Mouse (Mus musculus) ES-CJ7 (cell line): Measurements from ENCODE around the gene Hc.

Source experiments
- DNase-seq: peaks from one replicate; pipeline ENCODE4 v3.0.0; 2011; ENCODE audit warnings: low read depth, low spot score

Gene Hc

GRCm38 (mm10) chr2:35058325-35058724 lies 2.9 kb downstream of the Hc start:
- DNase-seq: no peak

DNA sequence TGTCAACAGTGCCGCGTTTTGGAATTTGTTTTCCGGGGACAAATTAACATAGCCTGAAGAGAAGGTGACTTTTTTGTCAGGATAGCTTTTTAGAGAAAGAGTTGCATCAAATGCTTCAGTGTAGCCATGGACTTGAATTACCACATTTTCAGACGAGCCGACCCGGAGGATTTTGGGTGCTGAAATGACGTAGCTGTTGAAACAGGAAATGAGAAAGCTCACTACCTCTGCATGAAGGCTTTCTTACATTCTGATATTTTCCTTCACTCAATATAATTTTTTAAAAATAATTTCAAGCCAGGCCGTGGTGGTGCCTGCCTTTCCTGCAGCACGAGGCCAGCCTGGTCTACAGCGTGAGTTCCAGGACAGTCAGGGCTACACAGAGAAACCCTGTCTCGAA lies 4.0 kb downstream of the Hc start:
- no peak for DNase-seq

GRCm38 (mm10) chr2:35048851-35049250 lies 12.4 kb downstream of the Hc start:
- peak; percentile 53 for DNase-seq

DNA sequence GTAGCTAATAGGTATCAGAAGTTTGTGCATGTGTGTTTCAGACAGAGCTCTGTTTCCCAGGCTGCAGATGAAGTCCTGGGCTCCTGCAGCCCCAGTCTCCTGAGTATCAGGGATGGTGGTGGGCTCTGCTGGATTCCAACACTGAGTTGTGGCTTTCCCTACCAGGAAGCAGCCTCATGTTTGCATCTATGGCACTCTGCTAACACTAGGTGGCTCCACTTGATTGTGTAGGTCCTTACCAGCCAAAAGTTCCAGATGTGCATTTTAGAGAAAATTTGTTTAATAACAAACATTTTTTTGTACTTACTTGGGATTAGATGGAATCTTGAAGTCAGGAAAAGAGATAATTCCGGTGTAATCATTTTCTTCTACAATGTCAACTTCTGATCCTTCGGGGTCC lies 16.3 kb downstream of the Hc start:
- peak; percentile 60 for DNase-seq

- DNase-seq: no peak
Measured at GRCm38 (mm10) chr2:35038580-35039375, 22.5 kb downstream of the Hc start.

DNA sequence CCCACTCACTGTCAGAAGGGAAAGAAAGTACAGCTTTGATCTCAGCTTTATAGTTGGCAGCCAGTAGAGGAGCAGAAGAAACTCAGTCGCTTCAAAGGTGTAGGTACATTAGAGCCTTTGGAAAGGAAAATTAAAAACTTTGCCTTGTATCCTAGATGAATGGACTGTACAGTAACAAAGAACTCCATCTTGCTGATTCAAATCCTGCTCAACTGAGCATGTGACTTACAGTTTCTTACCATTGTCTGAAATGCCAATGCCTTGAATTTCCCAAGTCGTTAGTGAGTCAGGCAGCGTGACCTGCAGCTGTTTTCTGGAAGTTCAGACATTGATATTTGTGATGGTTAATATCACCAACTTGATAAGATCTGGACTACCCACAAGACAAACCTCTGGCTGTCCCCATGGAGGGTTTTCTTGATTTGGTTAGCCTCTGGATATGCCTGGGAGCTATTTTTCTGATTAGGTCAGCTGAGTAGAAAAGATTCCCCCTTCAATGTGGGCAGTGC lies 36.5 kb downstream of the Hc start:
- no peak for DNase-seq

DNA sequence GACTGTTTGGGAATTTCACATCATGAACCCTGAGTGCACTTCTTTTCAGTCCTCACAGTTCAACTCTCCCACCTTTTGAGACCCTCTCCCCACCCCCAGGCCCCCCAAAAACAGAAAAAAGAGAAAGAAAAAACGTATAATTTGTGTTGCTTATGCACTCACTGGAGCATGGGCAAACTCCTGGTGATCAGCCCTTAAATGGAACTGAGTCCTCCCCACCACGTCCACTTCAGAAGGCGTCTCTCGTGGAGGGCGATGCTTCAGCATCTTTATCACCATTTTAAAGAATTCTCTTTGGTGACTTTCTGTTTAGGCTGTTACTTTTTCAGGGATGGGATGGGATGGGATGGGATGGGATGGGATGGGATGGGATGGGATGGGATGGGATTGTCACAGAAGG lies 39.4 kb downstream of the Hc start:
- DNase-seq: no peak

- DNase-seq: no peak
Measured at GRCm38 (mm10) chr2:35015861-35016260, 45.4 kb downstream of the Hc start.

- DNase-seq: no peak
Measured at GRCm38 (mm10) chr2:35011649-35012048, 49.6 kb downstream of the Hc start.

GRCm38 (mm10) chr2:34998956-34999355 lies 62.3 kb downstream of the Hc start:
- DNase-seq: peak; percentile 72

DNA sequence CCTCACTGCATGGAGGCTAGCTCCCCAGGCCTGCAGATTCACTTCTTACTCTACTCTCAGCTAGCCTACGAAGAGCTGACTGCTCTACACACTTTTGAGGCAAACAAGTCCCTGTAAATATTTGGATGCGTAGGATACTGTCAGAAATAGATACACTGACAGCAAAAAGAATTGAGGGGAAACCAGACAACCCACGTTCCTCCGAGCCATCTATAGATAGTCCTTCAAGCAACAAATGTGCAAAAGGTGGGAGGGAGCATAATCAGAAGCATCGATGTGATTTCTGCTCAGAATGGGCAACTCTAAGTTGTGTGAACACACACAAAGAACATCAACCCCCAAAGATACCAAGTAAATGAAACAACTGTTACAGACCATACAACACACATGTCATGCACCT lies 64.7 kb downstream of the Hc start:
- DNase-seq: no peak

GRCm38 (mm10) chr2:34993696-34994356 lies 67.4 kb downstream of the Hc start:
- no peak for DNase-seq

GRCm38 (mm10) chr2:34992729-34993695 lies 68.2 kb downstream of the Hc start:
- peak; percentile 79 for DNase-seq

DNA sequence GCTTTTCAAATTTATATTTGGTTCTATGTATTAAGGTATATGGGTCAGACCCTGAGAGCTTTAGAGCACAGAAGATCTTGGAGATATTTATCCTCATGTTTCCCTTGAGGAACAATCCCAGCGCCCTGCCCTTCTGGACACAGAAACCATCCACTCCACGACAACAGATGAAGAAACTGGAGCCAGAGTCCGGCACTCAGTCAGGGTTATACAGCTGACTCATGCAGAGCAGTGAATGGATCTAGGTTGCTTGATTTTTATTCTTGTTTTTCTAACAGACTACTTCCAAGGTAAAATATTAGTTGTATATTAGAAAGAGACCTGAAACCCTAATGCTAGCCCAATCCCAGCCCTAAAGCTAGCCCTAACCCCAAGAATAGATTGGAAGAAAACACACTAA lies 69.3 kb downstream of the Hc start:
- DNase-seq: no peak

- no peak for DNase-seq
Measured at GRCm38 (mm10) chr2:34989749-34990148, 71.5 kb downstream of the Hc start.

GRCm38 (mm10) chr2:34987595-34987994 lies 73.6 kb downstream of the Hc start:
- DNase-seq: no peak

DNA sequence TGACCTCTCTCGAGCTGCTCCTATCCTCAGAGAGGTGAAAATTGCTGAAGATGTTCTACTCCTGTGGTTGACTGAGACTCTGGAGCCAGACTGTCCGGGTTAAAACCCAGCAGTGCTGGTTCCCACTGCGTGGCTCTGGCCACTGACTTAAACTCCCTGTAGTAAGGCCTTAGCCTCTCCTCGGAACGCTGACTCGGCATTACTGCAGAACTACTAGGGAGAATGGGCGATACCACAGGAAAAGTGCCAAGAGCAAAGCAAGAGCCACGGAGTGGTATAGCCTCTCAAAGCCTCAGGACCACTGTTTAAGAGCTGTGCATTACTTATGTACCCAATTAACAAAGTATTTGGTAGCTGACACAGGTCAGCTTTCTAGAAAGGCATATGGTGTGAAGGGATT lies 76.4 kb downstream of the Hc start:
- no peak for DNase-seq

GRCm38 (mm10) chr2:34982906-34983698 lies 78.1 kb downstream of the Hc start:
- no peak for DNase-seq

DNA sequence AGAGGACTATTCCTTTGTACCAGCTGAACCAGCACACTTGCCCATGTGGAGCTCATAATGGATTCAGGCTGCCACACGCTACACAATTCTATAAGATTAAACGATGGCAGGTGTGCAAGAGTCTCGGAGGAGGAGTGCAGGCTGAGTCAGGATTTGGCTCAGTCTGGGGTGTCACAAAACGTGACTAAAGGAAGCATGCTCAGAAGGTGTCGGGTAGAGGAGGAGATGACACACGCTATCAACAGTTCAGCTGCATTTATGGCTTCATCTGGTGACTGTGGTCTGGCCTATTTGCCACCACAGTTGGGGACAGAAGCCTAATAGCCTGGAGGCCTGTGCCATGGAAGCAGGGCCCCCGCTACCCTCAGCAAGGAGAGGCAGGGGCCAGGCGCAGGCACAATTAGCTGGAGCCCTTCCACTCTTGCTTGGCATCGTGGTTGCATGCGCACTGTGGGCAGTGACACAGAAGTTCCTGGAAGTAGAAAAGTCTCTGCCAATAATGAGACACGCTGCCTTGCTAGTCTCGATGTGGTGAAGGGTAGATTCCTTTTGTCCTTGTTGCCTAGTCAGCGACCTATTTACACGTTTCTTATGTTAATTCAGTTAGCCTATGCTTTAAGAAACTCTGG lies 79.0 kb downstream of the Hc start:
- DNase-seq: peak; percentile 24

- DNase-seq: no peak
Measured at GRCm38 (mm10) chr2:34979459-34980011, 81.7 kb downstream of the Hc start.
